Mouse (Mus musculus) brain, embryonic 14.5 days (tissue): ENCODE measurements at regions not wholly inside any gene's neighbourhood (a gene's known extent, or its start where the extent isn't known, plus 50 kb on each side); places are given as distances from the start of the nearest gene placed in this dataset.
"Not testable (repeated sequence)": the region's sequence is repeated elsewhere in the genome, so short reads cannot be mapped to it uniquely, and the experiment has no call there.

ENCODE experiments used
- CTCF ChIP-seq: fragments of 200-500 bp; IDR thresholded peaks from 2 replicates; pipeline ENCODE4 v1.5.1; 2012; ENCODE audit warnings: inconsistent platforms, mild to moderate bottlenecking, moderate library complexity, borderline replicate concordance; ENCODE audit not compliant: insufficient read depth, insufficient read length; ENCODE audit errors: extremely low read depth
- POLR2A ChIP-seq: fragments of 200-500 bp; IDR thresholded peaks from 2 replicates; pipeline ENCODE4 v1.6.1; 2012; ENCODE audit warnings: mild to moderate bottlenecking, inconsistent platforms, borderline replicate concordance; ENCODE audit not compliant: poor library complexity, insufficient read depth, insufficient read length, severe bottlenecking; ENCODE audit errors: extremely low read depth

DNA sequence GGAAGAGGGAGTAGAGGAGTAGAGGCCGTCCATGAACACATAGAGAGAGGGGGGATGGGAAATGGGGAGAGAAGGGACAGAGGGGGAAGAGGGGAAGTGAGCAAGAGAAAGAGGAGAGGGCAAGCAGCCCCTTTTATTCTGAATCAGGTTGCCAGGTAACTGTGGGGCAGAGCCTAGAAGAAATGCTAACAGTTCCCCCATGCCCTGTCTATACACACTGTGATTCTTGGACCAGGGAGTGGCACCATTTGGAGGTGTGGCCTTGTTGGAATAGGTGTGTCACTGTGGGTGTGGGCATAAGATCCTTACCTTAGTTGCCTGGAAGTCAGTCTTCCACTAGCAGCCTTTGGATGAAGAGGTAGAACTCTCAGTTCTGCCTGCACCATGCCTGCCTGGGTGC is 154.5 kb upstream of the Tacr1 start:
- not testable (repeated sequence) for TF ChIP-seq POLR2A, CTCF
